Mouse (Mus musculus) hindbrain, embryonic 14.5 days (tissue): ENCODE results near the gene Tapbpl. TPM values are rescaled to one million over a fixed set of nuclear protein-coding genes. Genes with fewer than 3 reads are reported as not detected.

Experiments
- ATAC-seq: fragments of 200-750 bp; cut with Nextera tagmentation; 2 replicates; pipeline ENCODE4 v1.8.0; 2017; ENCODE audit warnings: moderate number of reproducible peaks, mild to moderate bottlenecking, moderate TSS enrichment, moderate library complexity; ENCODE audit not compliant: low FRiP score
- DNase-seq: peaks from one replicate; pipeline ENCODE4 v3.0.0-alpha.2; 2015; ENCODE audit warnings: low spot score
- H3K27ac ChIP-seq: fragments of 300-500 bp; sonication (generic); 2 replicates; pipeline ENCODE4 v1.5.1; 2014; ENCODE audit warnings: mild to moderate bottlenecking, moderate library complexity
- H3K27me3 ChIP-seq: fragments of 300-500 bp; sonication (generic); 2 replicates; pipeline ENCODE4 v1.6.1; 2014; ENCODE audit warnings: mild to moderate bottlenecking, low read length, mixed read lengths; ENCODE audit not compliant: control insufficient read depth, insufficient read depth
- H3K36me3 ChIP-seq: fragments of 300-500 bp; sonication (generic); replicated peaks from 2 replicates; pipeline ENCODE4 v1.6.1; 2014; ENCODE audit not compliant: control insufficient read depth, insufficient read depth
- H3K4me1 ChIP-seq: fragments of 300-500 bp; sonication (generic); replicated peaks from 2 replicates; pipeline ENCODE4 v1.6.1; 2014; ENCODE audit warnings: antibody characterized with exemption, low read length, mixed read lengths; ENCODE audit not compliant: control insufficient read depth, insufficient read depth
- H3K4me2 ChIP-seq: fragments of 300-500 bp; sonication (generic); replicated peaks from 2 replicates; pipeline ENCODE4 v1.6.1; 2014; ENCODE audit warnings: mild to moderate bottlenecking, moderate library complexity
- H3K4me3 ChIP-seq: fragments of 300-500 bp; sonication (generic); replicated peaks from 2 replicates; pipeline ENCODE4 v1.5.1; 2014; ENCODE audit warnings: mild to moderate bottlenecking, low read length
- H3K9ac ChIP-seq: fragments of 300-500 bp; sonication (generic); 2 replicates; pipeline ENCODE4 v1.6.1; 2014
- H3K9me3 ChIP-seq: fragments of 300-500 bp; sonication (generic); 2 replicates; pipeline ENCODE4 v1.6.1; 2016; ENCODE audit warnings: low read length; ENCODE audit not compliant: control insufficient read depth
- WGBS: fragments of 180-500 bp; shearing (Covaris S2); extraction: QIAGEN DNeasy Blood & Tissue Kit; methylation state at CpG from one replicate; pipeline ENCODE4 v1.1.7; 2014; 5-methylcytosine and 5-hydroxymethylcytosine counted together
- polyA plus RNA-seq: library from polyadenylated mRNA; unstranded; fragments of >200 nt; fragmentation: Nextera tagmentation; extraction: Ambion mirVana; gene quantifications from 2 replicates; pipeline ENCODE4 v1.2.1, GENCODE M21; 2014

Gene Tapbpl
- polyA plus RNA-seq, 1 experiment from 2014 or later, result 5.3 TPM

GRCm38 (mm10) chr6:125192841-125193240 is 38.8 kb downstream of the Tapbpl start:
- Histone ChIP-seq H3K9ac (peak overlapping the region; percentile 84), H3K4me1 (peaks cover 12% of the 10 kb centered on the region), H3K9me3 (no peaks in the 10 kb centered on the region), H3K4me2 (peak overlapping the region; percentile 88), H3K27me3 (no peaks in the 10 kb centered on the region), H3K27ac (no peak overlapping the region; the same call in 1 of the 2 replicates), H3K4me3 (peak overlapping the region; percentile 75), H3K36me3 (peaks cover 34% of the 10 kb centered on the region)
- WGBS, result 53% methylated on average over 5 of the region's 5 CpGs
- no peak for DNase-seq
- no peak for ATAC-seq

- Histone ChIP-seq H3K36me3 (peaks cover 41% of the 10 kb centered on the region), H3K4me3 (peak overlapping the region; percentile 75), H3K9me3 (no peaks in the 10 kb centered on the region), H3K4me1 (peaks cover 12% of the 10 kb centered on the region), H3K27me3 (no peaks in the 10 kb centered on the region), H3K27ac (peak overlapping the region; percentile 99), H3K9ac (peak overlapping the region; percentile 84), H3K4me2 (peak overlapping the region; percentile 88)
- under 1% methylated on average over 34 of the region's 34 CpGs for WGBS
- DNase-seq (peak; percentile 91), ATAC-seq (peak; percentile 93)
Measured at GRCm38 (mm10) chr6:125192016-125192714, 39.5 kb downstream of the Tapbpl start.

DNA sequence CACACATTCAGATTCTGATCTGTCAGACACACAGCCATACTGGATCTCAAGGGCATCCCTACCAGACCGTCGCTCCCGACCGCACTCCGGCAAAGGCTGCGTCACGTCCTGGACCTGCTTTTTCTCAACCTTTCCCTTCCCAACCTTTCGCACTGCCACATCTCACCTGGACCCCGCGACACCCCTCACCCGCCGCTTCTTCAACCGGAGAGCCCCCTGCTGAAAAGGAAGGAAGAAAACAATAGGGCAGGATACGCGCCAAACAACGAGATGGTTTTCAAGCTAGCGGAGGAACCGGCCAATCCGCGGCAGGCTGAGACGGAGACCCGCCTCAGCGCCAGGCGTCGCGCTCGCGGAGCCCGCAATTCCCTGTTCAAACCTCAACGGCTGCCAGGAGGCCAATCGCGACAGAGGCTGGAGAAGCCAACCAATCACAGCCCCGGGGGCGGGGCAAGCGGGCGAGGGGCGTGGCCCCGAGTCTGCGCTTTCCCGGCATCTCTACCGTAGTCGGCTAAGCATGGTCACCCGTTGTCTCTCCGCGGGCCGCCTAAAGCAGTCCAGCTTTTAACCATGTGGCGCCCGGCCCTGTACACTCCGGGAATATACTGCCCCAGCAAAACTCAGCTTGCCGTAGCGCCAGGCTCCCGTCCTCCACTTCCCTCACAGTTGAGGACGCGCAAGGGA is 40.2 kb downstream of the Tapbpl start, which contains the start of the genes Ncapd2 and Mrpl51:
Ncapd2 (minus strand) TSS at position 370 of the 684 bp plus-strand sequence.
Mrpl51 (plus strand) TSS at position 470 of the 684 bp plus-strand sequence.
- Histone ChIP-seq H3K9me3 (no peaks in the 10 kb centered on the region), H3K36me3 (peaks cover 48% of the 10 kb centered on the region), H3K27ac (peak within 1 kb of the TSS; percentile 99), H3K27me3 (no peaks in the 10 kb centered on the region), H3K4me3 (peak within 1 kb of the TSS; percentile 75), H3K4me2 (peak within 1 kb of the TSS; percentile 88), H3K4me1 (peaks cover 12% of the 10 kb centered on the region), H3K9ac (peak within 1 kb of the TSS; percentile 84)
- ATAC-seq (peak; percentile 97), DNase-seq (peak; percentile 99)
- WGBS, result 1% methylated on average over 54 of the region's 54 CpGs

GRCm38 (mm10) chr6:125190816-125191215 is 40.8 kb downstream of the Tapbpl start:
- DNase-seq (no peak), ATAC-seq (no peak)
- Histone ChIP-seq H3K36me3 (peaks cover 54% of the 10 kb centered on the region), H3K9ac (peak overlapping the region; percentile 55), H3K27ac (peak overlapping the region; percentile 79), H3K9me3 (no peaks in the 10 kb centered on the region), H3K4me2 (peak overlapping the region; percentile 88), H3K4me1 (peaks cover 12% of the 10 kb centered on the region), H3K4me3 (peak overlapping the region; percentile 75), H3K27me3 (no peaks in the 10 kb centered on the region)

GRCm38 (mm10) chr6:125186203-125186602 is 45.5 kb downstream of the Tapbpl start:
- Histone ChIP-seq H3K4me3 (no peak overlapping the region), H3K27me3 (no peaks in the 10 kb centered on the region), H3K9me3 (no peaks in the 10 kb centered on the region), H3K27ac (no peak overlapping the region), H3K4me1 (peaks cover 3% of the 10 kb centered on the region), H3K36me3 (peaks cover 75% of the 10 kb centered on the region), H3K9ac (no peak overlapping the region), H3K4me2 (no peak overlapping the region)
- DNase-seq, result no peak
- 97% methylated on average over 10 of the region's 10 CpGs for WGBS
- ATAC-seq, result no peak

- peaks cover 95% of the 10 kb centered on the region for H3K36me3 ChIP-seq
- no peak overlapping the region for H3K9ac ChIP-seq
- H3K4me1 ChIP-seq, result no peaks in the 10 kb centered on the region
- H3K4me2 ChIP-seq, result no peak overlapping the region
- H3K9me3 ChIP-seq, result no peaks in the 10 kb centered on the region
- DNase-seq (no peak), ATAC-seq (no peak)
- no peaks in the 10 kb centered on the region for H3K27me3 ChIP-seq
- H3K27ac ChIP-seq, result no peak overlapping the region
- WGBS, result 76% methylated on average over 5 of the region's 5 CpGs
- no peak overlapping the region for H3K4me3 ChIP-seq
Measured at GRCm38 (mm10) chr6:125182133-125182532, 49.5 kb downstream of the Tapbpl start.

DNA sequence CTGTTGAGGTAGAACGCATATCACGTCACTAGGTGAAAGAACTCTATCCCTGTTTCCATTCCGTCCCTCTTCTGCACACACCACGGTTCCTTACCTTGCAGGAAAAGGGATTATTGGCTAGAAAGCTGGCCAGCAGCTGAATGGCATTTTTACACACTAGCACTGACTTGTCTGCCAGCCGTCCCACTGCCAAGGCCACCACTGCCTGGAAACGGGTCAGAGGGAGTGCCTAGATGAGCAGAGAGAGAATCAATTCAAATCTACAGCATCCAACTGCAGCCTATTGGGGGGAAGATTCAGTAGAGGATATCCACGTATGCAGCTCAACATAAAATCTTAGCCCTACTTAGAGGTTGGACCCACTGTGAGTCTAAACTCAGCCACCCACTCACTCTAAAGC is 52.1 kb downstream of the Tapbpl start:
- DNase-seq (no peak), ATAC-seq (no peak)
- H3K36me3 ChIP-seq, result peaks cover 95% of the 10 kb centered on the region
- H3K4me2 ChIP-seq, result no peak overlapping the region
- no peak overlapping the region for H3K27ac ChIP-seq
- H3K4me3 ChIP-seq, result no peak overlapping the region
- no peaks in the 10 kb centered on the region for H3K4me1 ChIP-seq
- no peak overlapping the region for H3K9ac ChIP-seq
- WGBS, result 89% methylated on average over 7 of the region's 7 CpGs
- no peaks in the 10 kb centered on the region for H3K9me3 ChIP-seq
- H3K27me3 ChIP-seq, result no peaks in the 10 kb centered on the region

DNA sequence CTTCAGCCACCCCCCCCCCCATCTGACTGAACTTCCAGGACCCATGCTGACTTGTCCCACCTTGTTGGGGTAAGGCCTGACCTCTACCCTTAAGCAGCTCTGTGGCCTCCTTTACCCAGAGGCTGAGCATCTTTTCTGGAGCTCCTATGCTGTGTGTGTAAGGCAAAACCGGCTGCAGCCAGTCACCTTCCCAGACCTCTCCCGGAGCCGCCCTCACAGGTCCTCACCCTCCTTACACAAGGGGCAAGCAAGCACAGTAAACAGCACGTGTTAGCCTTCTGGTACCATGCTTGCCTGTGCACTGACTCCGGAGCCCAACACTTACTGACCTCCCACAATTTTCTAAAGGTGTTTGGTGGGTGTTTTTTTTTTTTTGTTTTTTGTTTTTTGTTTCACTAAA is 56.2 kb downstream of the Tapbpl start:
- no peak for ATAC-seq
- H3K4me2 ChIP-seq, result no peak overlapping the region
- no peaks in the 10 kb centered on the region for H3K27me3 ChIP-seq
- no peak overlapping the region for H3K4me3 ChIP-seq
- 93% methylated on average over 5 of the region's 5 CpGs for WGBS
- DNase-seq, result no peak
- H3K27ac ChIP-seq, result no peak overlapping the region
- no peaks in the 10 kb centered on the region for H3K9me3 ChIP-seq
- peaks cover 99% of the 10 kb centered on the region for H3K36me3 ChIP-seq
- H3K4me1 ChIP-seq, result no peaks in the 10 kb centered on the region
- H3K9ac ChIP-seq, result no peak overlapping the region
